Mouse (Mus musculus) forebrain, embryonic 11.5 days (tissue): ENCODE measurements around the gene Noxa1. TPM values are rescaled to one million over a fixed set of nuclear protein-coding genes. Genes with fewer than 3 reads are reported as not detected.

Experiments used
- ATAC-seq: fragments of 200-750 bp; cut with Nextera tagmentation; replicated peaks from 2 replicates; pipeline ENCODE4 v1.8.0; 2017; ENCODE audit warnings: moderate TSS enrichment; ENCODE audit not compliant: low FRiP score
- DNase-seq: peaks from one replicate; pipeline ENCODE4 v3.0.0-alpha.2; 2017; ENCODE audit warnings: low spot score
- H3K27ac ChIP-seq: fragments of 300-500 bp; sonication (generic); 2 replicates; pipeline ENCODE4 v1.5.1; 2014; ENCODE audit warnings: low read depth, low read length
- H3K27me3 ChIP-seq: fragments of 300-500 bp; sonication (generic); 2 replicates; pipeline ENCODE4 v1.6.1; 2014; ENCODE audit warnings: mild to moderate bottlenecking, low read length, mixed read lengths; ENCODE audit not compliant: control insufficient read depth, insufficient read depth
- H3K36me3 ChIP-seq: fragments of 300-500 bp; sonication (generic); 2 replicates; pipeline ENCODE4 v1.6.1; 2014; ENCODE audit warnings: mild to moderate bottlenecking, low read length, moderate library complexity, mixed read lengths; ENCODE audit not compliant: control insufficient read depth, insufficient read depth
- H3K4me1 ChIP-seq: fragments of 300-500 bp; sonication (generic); replicated peaks from 2 replicates; pipeline ENCODE4 v1.6.1; 2014; ENCODE audit warnings: low read length, mixed read lengths; ENCODE audit not compliant: control insufficient read depth, insufficient read depth
- H3K4me2 ChIP-seq: fragments of 300-500 bp; sonication (generic); 2 replicates; pipeline ENCODE4 v1.6.1; 2014; ENCODE audit warnings: low read depth, mild to moderate bottlenecking, low read length, moderate library complexity, mixed read lengths; ENCODE audit not compliant: severe bottlenecking
- H3K4me3 ChIP-seq: fragments of 300-500 bp; sonication (generic); 2 replicates; pipeline ENCODE4 v1.5.1; 2014; ENCODE audit warnings: low read depth, low read length
- H3K9ac ChIP-seq: fragments of 300-500 bp; sonication (generic); 2 replicates; pipeline ENCODE4 v1.6.1; 2014; ENCODE audit warnings: low read length
- H3K9me3 ChIP-seq: fragments of 300-500 bp; sonication (generic); 2 replicates; pipeline ENCODE4 v1.6.1; 2016; ENCODE audit warnings: low read length, mixed read lengths; ENCODE audit not compliant: control insufficient read depth
- WGBS: fragments of 180-500 bp; shearing (Covaris S2); extraction: QIAGEN DNeasy Blood & Tissue Kit; methylation state at CpG from one replicate; pipeline ENCODE4 v1.1.7; 2014; 5-methylcytosine and 5-hydroxymethylcytosine counted together
- polyA plus RNA-seq: library from polyadenylated mRNA; unstranded; fragments of >200 nt; fragmentation: Nextera tagmentation; extraction: Ambion mirVana; gene quantifications from 2 replicates; pipeline ENCODE4 v1.2.1, GENCODE M21; 2014

Gene Noxa1
- polyA plus RNA-seq, 1 experiment from 2014 or later: 0.31 TPM

- ATAC-seq (no peak), DNase-seq (no peak)
- Histone ChIP-seq H3K36me3 (no peaks in the 10 kb centered on the region), H3K4me3 (no peak overlapping the region), H3K9me3 (no peaks in the 10 kb centered on the region), H3K4me1 (no peaks in the 10 kb centered on the region), H3K9ac (no peak overlapping the region), H3K27ac (no peak overlapping the region), H3K27me3 (no peaks in the 10 kb centered on the region), H3K4me2 (no peak overlapping the region)
Observed at GRCm38 (mm10) chr2:25109487-25109886, 14.5 kb upstream of the Noxa1 start.

DNA sequence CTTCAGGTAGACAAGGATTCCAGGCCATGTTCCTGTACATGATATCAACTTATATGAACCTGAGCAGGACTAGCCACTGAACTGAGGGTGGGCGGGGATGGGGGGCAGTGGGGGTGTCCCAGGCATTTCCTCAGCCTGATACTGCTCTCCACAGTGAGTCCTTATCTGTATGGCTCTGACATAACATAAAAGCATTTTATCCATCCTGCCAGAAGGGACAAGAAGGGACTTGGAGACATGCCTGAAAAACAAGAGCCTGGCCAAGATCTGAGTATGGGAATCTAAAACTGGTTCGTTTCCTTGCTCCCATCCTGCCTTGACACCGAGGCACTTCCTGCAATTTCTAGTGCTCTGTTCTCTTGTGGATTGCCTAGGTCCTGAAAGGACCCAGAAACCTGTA lies 11.1 kb upstream of the Noxa1 start:
- Histone ChIP-seq H3K9ac (no peak overlapping the region), H3K4me1 (no peaks in the 10 kb centered on the region), H3K36me3 (no peaks in the 10 kb centered on the region), H3K27me3 (no peaks in the 10 kb centered on the region), H3K9me3 (no peaks in the 10 kb centered on the region), H3K27ac (no peak overlapping the region), H3K4me2 (no peak overlapping the region), H3K4me3 (no peak overlapping the region)
- 77% methylated on average over 3 of the region's 3 CpGs for WGBS
- DNase-seq (no peak), ATAC-seq (no peak)

GRCm38 (mm10) chr2:25104122-25104521 lies 9.2 kb upstream of the Noxa1 start:
- H3K9ac ChIP-seq: no peak overlapping the region
- H3K9me3 ChIP-seq: no peaks in the 10 kb centered on the region
- H3K4me1 ChIP-seq: peaks cover 8% of the 10 kb centered on the region; the same call in 1 of the 2 replicates
- H3K27me3 ChIP-seq: no peaks in the 10 kb centered on the region
- no peak overlapping the region for H3K4me3 ChIP-seq
- ATAC-seq (no peak), DNase-seq (no peak)
- no peak overlapping the region for H3K27ac ChIP-seq
- no peak overlapping the region for H3K4me2 ChIP-seq
- 88% methylated on average over 2 of the region's 2 CpGs for WGBS
- H3K36me3 ChIP-seq: no peaks in the 10 kb centered on the region

DNA sequence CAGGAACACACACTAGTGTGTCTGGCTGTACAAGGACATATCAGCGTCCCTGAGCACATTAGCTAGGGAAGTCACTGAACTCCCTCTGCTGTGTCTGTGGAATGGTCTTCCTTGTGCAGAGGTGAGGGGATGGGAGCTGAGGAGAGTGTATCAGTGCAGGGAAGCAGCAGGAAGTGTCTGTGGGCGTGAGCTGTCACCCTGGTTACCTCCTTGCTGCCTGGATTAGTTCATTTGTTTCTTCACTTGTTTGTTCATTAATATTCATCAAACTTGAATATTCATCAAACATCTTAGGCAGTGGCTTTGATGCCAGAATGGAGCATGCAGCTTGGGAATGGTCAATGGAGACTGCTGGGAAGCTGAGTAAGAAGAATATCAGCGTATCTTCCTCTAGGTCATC lies 4.8 kb upstream of the Noxa1 start:
- Histone ChIP-seq H3K27me3 (no peaks in the 10 kb centered on the region), H3K4me1 (peaks cover 8% of the 10 kb centered on the region; the same call in 1 of the 2 replicates), H3K9ac (no peak overlapping the region), H3K9me3 (no peaks in the 10 kb centered on the region), H3K36me3 (no peaks in the 10 kb centered on the region), H3K27ac (no peak overlapping the region), H3K4me2 (no peak overlapping the region), H3K4me3 (no peak overlapping the region)
- 76% methylated on average over 3 of the region's 3 CpGs for WGBS
- no peak for ATAC-seq
- DNase-seq: no peak

- no peak overlapping the region for H3K27ac ChIP-seq
Observed at GRCm38 (mm10) chr2:25098956-25099355, 4.0 kb upstream of the Noxa1 start.

GRCm38 (mm10) chr2:25098005-25098615 lies 3.2 kb upstream of the Noxa1 start:
- Histone ChIP-seq H3K4me2 (no peak overlapping the region), H3K27ac (no peak overlapping the region), H3K4me1 (peaks cover 8% of the 10 kb centered on the region; the same call in 1 of the 2 replicates), H3K36me3 (no peaks in the 10 kb centered on the region), H3K9ac (no peak overlapping the region), H3K27me3 (no peaks in the 10 kb centered on the region; the same call in none of the 2 replicates), H3K9me3 (no peaks in the 10 kb centered on the region), H3K4me3 (no peak overlapping the region)
- WGBS: 87% methylated on average over 3 of the region's 3 CpGs
- peak; percentile 42 for DNase-seq
- no peak for ATAC-seq

More at GRCm38 (mm10) chr2:25098956-25099355, 4.0 kb upstream of the Noxa1 start:
- 42% methylated on average over 5 of the region's 5 CpGs for WGBS
- Histone ChIP-seq H3K4me2 (no peak overlapping the region), H3K9me3 (no peaks in the 10 kb centered on the region), H3K27me3 (no peaks in the 10 kb centered on the region; the same call in none of the 2 replicates), H3K9ac (no peak overlapping the region), H3K4me3 (no peak overlapping the region), H3K36me3 (no peaks in the 10 kb centered on the region), H3K4me1 (peaks cover 8% of the 10 kb centered on the region; the same call in 1 of the 2 replicates)
- peak; percentile 79 for ATAC-seq
- peak; percentile 69 for DNase-seq

DNA sequence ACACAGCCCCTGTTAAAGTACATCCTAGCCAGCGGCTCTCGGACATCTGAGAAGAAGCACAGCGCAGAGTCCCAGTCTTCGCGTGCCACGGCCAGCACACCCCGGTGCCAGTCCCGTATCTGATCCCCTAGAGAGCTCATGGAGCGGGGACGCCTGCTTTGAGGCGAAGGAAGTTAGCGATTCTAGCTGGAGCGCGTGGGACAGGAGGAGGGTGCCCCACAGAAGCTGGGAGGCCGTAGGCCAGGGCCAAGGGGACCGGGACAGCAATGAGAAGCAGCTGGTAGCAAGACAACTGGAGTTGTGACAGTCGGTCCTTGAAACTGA lies 202 bp downstream of the Noxa1 start:
- 42% methylated on average over 17 of the region's 17 CpGs for WGBS
- no peak overlapping the region for H3K9ac ChIP-seq
- H3K27me3 ChIP-seq: no peaks in the 10 kb centered on the region; the same call in none of the 2 replicates
- no peak overlapping the region for H3K4me2 ChIP-seq
- H3K36me3 ChIP-seq: no peaks in the 10 kb centered on the region
- H3K27ac ChIP-seq: no peak overlapping the region
- H3K4me1 ChIP-seq: peaks cover 4% of the 10 kb centered on the region; the same call in 1 of the 2 replicates
- H3K4me3 ChIP-seq: no peak overlapping the region
- no peaks in the 10 kb centered on the region for H3K9me3 ChIP-seq
- no peak for ATAC-seq
- peak; percentile 54 for DNase-seq

GRCm38 (mm10) chr2:25088636-25089035 lies 6.3 kb downstream of the Noxa1 start:
- no peak overlapping the region for H3K27ac ChIP-seq
- H3K4me1 ChIP-seq: no peaks in the 10 kb centered on the region
- 91% methylated on average over 3 of the region's 3 CpGs for WGBS
- no peaks in the 10 kb centered on the region for H3K9me3 ChIP-seq
- no peak overlapping the region for H3K9ac ChIP-seq
- H3K27me3 ChIP-seq: no peaks in the 10 kb centered on the region
- no peak overlapping the region for H3K4me2 ChIP-seq
- ATAC-seq (no peak), DNase-seq (no peak)
- no peak overlapping the region for H3K4me3 ChIP-seq
- no peaks in the 10 kb centered on the region for H3K36me3 ChIP-seq

DNA sequence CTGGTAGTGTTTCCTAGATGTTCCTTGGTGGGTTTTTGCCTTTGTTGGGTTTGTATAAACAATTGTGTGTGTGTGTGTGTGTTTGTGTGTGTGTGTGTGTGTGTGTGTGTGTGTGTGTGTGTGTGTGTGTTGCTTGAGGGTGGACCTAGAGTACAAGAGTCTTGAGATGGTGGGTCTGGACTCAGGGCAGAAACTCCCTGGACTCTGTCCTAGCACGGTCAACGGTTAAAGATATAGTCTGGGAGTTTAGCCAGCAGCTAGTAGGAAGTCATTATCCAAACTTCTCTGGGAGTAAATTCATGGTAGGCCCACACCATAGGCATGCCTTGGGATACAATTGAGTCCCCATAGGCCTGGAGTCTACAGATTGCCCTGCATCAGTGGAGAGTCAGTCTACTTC lies 7.1 kb downstream of the Noxa1 start:
- Histone ChIP-seq H3K27me3 (no peaks in the 10 kb centered on the region), H3K36me3 (no peaks in the 10 kb centered on the region), H3K4me2 (no peak overlapping the region), H3K27ac (no peak overlapping the region), H3K4me3 (no peak overlapping the region), H3K9me3 (no peaks in the 10 kb centered on the region), H3K4me1 (no peaks in the 10 kb centered on the region), H3K9ac (no peak overlapping the region)
- ATAC-seq (no peak), DNase-seq (no peak)
- 96% methylated on average over 2 of the region's 2 CpGs for WGBS
